Mouse (Mus musculus): ENCODE results near the gene Angptl8. TPM values are rescaled to one million over a fixed set of nuclear protein-coding genes. Genes with fewer than 3 reads are reported as not detected.
"Not testable (repeated sequence)": the region's sequence is repeated elsewhere in the genome, so short reads cannot be mapped to it uniquely, and the experiment has no call there.

Angptl8 gene
- polyA plus RNA-seq (2015; fragmentation: Nextera tagmentation; extraction: Ambion mirVana): 0.84 and 1.2 TPM in 2 replicates

- no peaks in the 10 kb centered on the region for H3K27me3 ChIP-seq
- H3K36me3 ChIP-seq: peaks cover 63% of the 10 kb centered on the region
- H3K4me3 ChIP-seq (replicated peaks): no peak within 1 kb of the TSS
- no peak within 1 kb of the TSS for H3K4me2 ChIP-seq (replicated peaks)
- no peaks in the 10 kb centered on the region for H3K9me3 ChIP-seq (replicated peaks)
- H3K9ac ChIP-seq: no peak within 1 kb of the TSS
- 88% methylated on average over 15 of the region's 15 CpGs for WGBS
- no peak for ATAC-seq (ENCODE audit: insufficient number of reproducible peaks, low FRiP score, low TSS enrichment, low read depth)
- H3K4me1 ChIP-seq: no peaks in the 10 kb centered on the region
- H3K27ac ChIP-seq (replicated peaks): no peak within 1 kb of the TSS
Measured at GRCm38 (mm10) chr9:21835258-21835912, at the start of gene Angptl8. Gene Angptl8, plus strand, starts transcription at chr9:21835510.

GRCm38 (mm10) chr9:21786309-21786708 lies 49.0 kb upstream of the Angptl8 start:
- H3K27ac ChIP-seq (replicated peaks); H3K27me3 ChIP-seq; H3K4me2 ChIP-seq (replicated peaks); H3K9ac ChIP-seq; ATAC-seq (ENCODE audit: insufficient number of reproducible peaks, low FRiP score, low TSS enrichment, low read depth); H3K4me3 ChIP-seq (replicated peaks); H3K9me3 ChIP-seq (replicated peaks): not testable (repeated sequence)
- H3K36me3 ChIP-seq: peaks cover 72% of the 10 kb centered on the region
- 91% methylated on average over 2 of the region's 2 CpGs for WGBS
- peaks cover 22% of the 10 kb centered on the region for H3K4me1 ChIP-seq

- H3K4me2 ChIP-seq (replicated peaks): no peak overlapping the region
- peaks cover 27% of the 10 kb centered on the region for H3K4me1 ChIP-seq
- 0 out of 2 replicates have a peak overlapping the region, but pooled peaks have one; percentile 55 for H3K27ac ChIP-seq (replicated peaks)
- WGBS: 17% methylated on average over 6 of the region's 6 CpGs
- H3K36me3 ChIP-seq: peaks cover 71% of the 10 kb centered on the region
- H3K27me3 ChIP-seq: no peaks in the 10 kb centered on the region
- H3K9ac ChIP-seq: no peak overlapping the region
- H3K4me3 ChIP-seq (replicated peaks): no peak overlapping the region
- ATAC-seq (ENCODE audit: insufficient number of reproducible peaks, low FRiP score, low TSS enrichment, low read depth): 0 out of 2 replicates have a peak, but pooled peaks have one; percentile 48
- no peaks in the 10 kb centered on the region for H3K9me3 ChIP-seq (replicated peaks)
Measured at GRCm38 (mm10) chr9:21786906-21787305, 48.4 kb upstream of the Angptl8 start.

- Histone ChIP-seq H3K36me3 (peaks cover 67% of the 10 kb centered on the region), H3K4me3 (replicated peaks) (no peak overlapping the region), H3K27ac (replicated peaks) (peak overlapping the region; percentile 55; the same call in 1 of the 2 replicates), H3K9ac (no peak overlapping the region), H3K9me3 (replicated peaks) (no peaks in the 10 kb centered on the region), H3K4me2 (replicated peaks) (no peak overlapping the region), H3K27me3 (no peaks in the 10 kb centered on the region), H3K4me1 (peaks cover 32% of the 10 kb centered on the region)
- WGBS: 61% methylated on average over 5 of the region's 5 CpGs
- no peak for ATAC-seq (ENCODE audit: insufficient number of reproducible peaks, low FRiP score, low TSS enrichment, low read depth)
Measured at GRCm38 (mm10) chr9:21787654-21788053, 47.7 kb upstream of the Angptl8 start.

- Histone ChIP-seq H3K27me3 (no peaks in the 10 kb centered on the region), H3K9ac (no peak overlapping the region), H3K27ac (replicated peaks) (peak overlapping the region; percentile 55), H3K9me3 (replicated peaks) (no peaks in the 10 kb centered on the region), H3K4me1 (peaks cover 37% of the 10 kb centered on the region), H3K4me2 (replicated peaks) (no peak overlapping the region), H3K4me3 (replicated peaks) (no peak overlapping the region), H3K36me3 (peaks cover 68% of the 10 kb centered on the region)
- ATAC-seq (ENCODE audit: insufficient number of reproducible peaks, low FRiP score, low TSS enrichment, low read depth): no peak
- WGBS: 59% methylated on average over 9 of the region's 9 CpGs
Measured at GRCm38 (mm10) chr9:21788234-21788633, 47.1 kb upstream of the Angptl8 start.

GRCm38 (mm10) chr9:21791861-21792260 lies 43.4 kb upstream of the Angptl8 start:
- Histone ChIP-seq H3K36me3 (peaks cover 62% of the 10 kb centered on the region), H3K27me3 (no peaks in the 10 kb centered on the region), H3K4me1 (peaks cover 65% of the 10 kb centered on the region), H3K9ac (no peak overlapping the region), H3K27ac (replicated peaks) (peak overlapping the region; percentile 48; the same call in 1 of the 2 replicates), H3K4me3 (replicated peaks) (no peak overlapping the region), H3K9me3 (replicated peaks) (no peaks in the 10 kb centered on the region), H3K4me2 (replicated peaks) (0 out of 2 replicates have a peak overlapping the region, but pooled peaks have one; percentile 4)
- 66% methylated on average over 8 of the region's 8 CpGs for WGBS
- ATAC-seq (ENCODE audit: insufficient number of reproducible peaks, low FRiP score, low TSS enrichment, low read depth): no peak

GRCm38 (mm10) chr9:21792644-21793043 lies 42.7 kb upstream of the Angptl8 start:
- ATAC-seq (ENCODE audit: insufficient number of reproducible peaks, low FRiP score, low TSS enrichment, low read depth): peak; percentile 69; the same call in 1 of the 2 replicates
- peak overlapping the region; percentile 48; the same call in 1 of the 2 replicates for H3K27ac ChIP-seq (replicated peaks)
- peak overlapping the region; percentile 33 for H3K4me2 ChIP-seq (replicated peaks)
- H3K36me3 ChIP-seq: peaks cover 59% of the 10 kb centered on the region
- peaks cover 65% of the 10 kb centered on the region for H3K4me1 ChIP-seq
- no peaks in the 10 kb centered on the region for H3K9me3 ChIP-seq (replicated peaks)
- no peak overlapping the region for H3K9ac ChIP-seq
- peak overlapping the region; percentile 10 for H3K4me3 ChIP-seq (replicated peaks)
- no peaks in the 10 kb centered on the region for H3K27me3 ChIP-seq
- 27% methylated on average over 8 of the region's 8 CpGs for WGBS

DNA sequence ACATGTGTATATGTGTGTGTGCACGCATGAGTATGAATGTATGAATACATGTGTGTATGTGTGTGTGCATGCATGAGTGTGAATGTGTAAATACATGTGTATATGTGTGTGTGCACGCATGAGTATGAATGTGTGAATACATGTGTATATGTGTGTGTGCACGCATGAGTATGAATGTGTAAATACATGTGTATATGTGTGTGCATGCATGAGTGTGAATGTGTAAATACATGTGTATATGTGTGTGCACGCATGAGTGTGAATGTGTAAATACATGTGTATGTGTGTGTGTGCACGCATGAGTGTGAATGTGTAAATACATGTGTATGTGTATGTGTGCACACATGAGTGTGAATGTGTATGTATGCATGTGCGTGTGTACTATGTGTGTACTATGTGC lies 41.8 kb upstream of the Angptl8 start:
- not testable (repeated sequence) for H3K27me3 ChIP-seq; H3K9ac ChIP-seq; H3K4me3 ChIP-seq (replicated peaks); H3K4me2 ChIP-seq (replicated peaks); ATAC-seq (ENCODE audit: insufficient number of reproducible peaks, low FRiP score, low TSS enrichment, low read depth); H3K9me3 ChIP-seq (replicated peaks); H3K27ac ChIP-seq (replicated peaks)
- peaks cover 57% of the 10 kb centered on the region for H3K4me1 ChIP-seq
- peaks cover 55% of the 10 kb centered on the region for H3K36me3 ChIP-seq
- WGBS: 94% methylated on average over 6 of the region's 6 CpGs

GRCm38 (mm10) chr9:21794344-21794834 lies 40.9 kb upstream of the Angptl8 start:
- Histone ChIP-seq H3K27ac (replicated peaks) (no peak overlapping the region), H3K9ac (no peak overlapping the region), H3K27me3 (no peaks in the 10 kb centered on the region), H3K36me3 (peaks cover 47% of the 10 kb centered on the region), H3K4me3 (replicated peaks) (no peak overlapping the region), H3K9me3 (replicated peaks) (no peaks in the 10 kb centered on the region), H3K4me2 (replicated peaks) (no peak overlapping the region), H3K4me1 (peaks cover 61% of the 10 kb centered on the region)
- WGBS: 95% methylated on average over 18 of the region's 18 CpGs
- no peak for ATAC-seq (ENCODE audit: insufficient number of reproducible peaks, low FRiP score, low TSS enrichment, low read depth)

GRCm38 (mm10) chr9:21794925-21795324 lies 40.4 kb upstream of the Angptl8 start:
- no peak for ATAC-seq (ENCODE audit: insufficient number of reproducible peaks, low FRiP score, low TSS enrichment, low read depth)
- WGBS: 94% methylated on average over 25 of the region's 25 CpGs
- H3K27me3 ChIP-seq: no peaks in the 10 kb centered on the region
- no peak overlapping the region for H3K9ac ChIP-seq
- H3K9me3 ChIP-seq (replicated peaks): no peaks in the 10 kb centered on the region
- peaks cover 61% of the 10 kb centered on the region for H3K4me1 ChIP-seq
- H3K4me2 ChIP-seq (replicated peaks): no peak overlapping the region
- H3K36me3 ChIP-seq: peaks cover 42% of the 10 kb centered on the region
- no peak overlapping the region for H3K4me3 ChIP-seq (replicated peaks)
- no peak overlapping the region for H3K27ac ChIP-seq (replicated peaks)

GRCm38 (mm10) chr9:21795579-21795978 lies 39.7 kb upstream of the Angptl8 start:
- H3K9ac ChIP-seq: no peak overlapping the region
- WGBS: 72% methylated on average over 5 of the region's 5 CpGs
- H3K27ac ChIP-seq (replicated peaks): no peak overlapping the region
- peak overlapping the region; percentile 69 for H3K4me2 ChIP-seq (replicated peaks)
- peaks cover 61% of the 10 kb centered on the region for H3K4me1 ChIP-seq
- peaks cover 38% of the 10 kb centered on the region for H3K36me3 ChIP-seq
- no peak for ATAC-seq (ENCODE audit: insufficient number of reproducible peaks, low FRiP score, low TSS enrichment, low read depth)
- H3K27me3 ChIP-seq: no peaks in the 10 kb centered on the region
- H3K4me3 ChIP-seq (replicated peaks): peak overlapping the region; percentile 87
- no peaks in the 10 kb centered on the region for H3K9me3 ChIP-seq (replicated peaks)
